Mouse (Mus musculus) sigmoid colon, adult 10 weeks (tissue): ENCODE data around the gene Fnip1. TPM values are rescaled to one million over a fixed set of nuclear protein-coding genes. Genes with fewer than 3 reads are reported as not detected.

Experiments
- polyA plus RNA-seq: library from polyadenylated mRNA; stranded (reverse); fragments of 350-450 nt; fragmentation: Illumina TruSeq; extraction: RNeasy Lipid Tissue Mini Kit (QIAGEN cat#74804); gene quantifications from one replicate; pipeline ENCODE4 v1.2.3, GENCODE M21; 2014; ENCODE audit warnings: low read depth, low replicate concordance

Gene Fnip1
- 65.5 TPM for polyA plus RNA-seq

GRCm38 (mm10) chr11:54437823-54438337, at the start of gene Fnip1:
Fnip1 (plus strand) TSS chr11:54438199.

GRCm38 (mm10) chr11:54522529-54523430, 84.8 kb downstream of the Fnip1 start, which contains the start of gene Rapgef6:
Rapgef6 (plus strand) TSS chr11:54522847.

Other genes starting within 250 kb of the Fnip1 start
- not detected for gene Csf2, start 188.5 kb upstream of the Fnip1 start, polyA plus RNA-seq
- not detected for gene Il3, start 170.9 kb upstream of the Fnip1 start, polyA plus RNA-seq
- gene Acsl6, start 134.4 kb upstream of the Fnip1 start, polyA plus RNA-seq: 2.9 TPM
- not detected for gene Meikin, start 67.5 kb upstream of the Fnip1 start, polyA plus RNA-seq
- 46.3 TPM for gene Rapgef6, start 84.6 kb downstream of the Fnip1 start, polyA plus RNA-seq